Mouse (Mus musculus) heart, adult 11 months (tissue): ENCODE data around the gene Ephb2.

ENCODE experiments used
- DNase-seq: peaks from one replicate; pipeline ENCODE4 v3.0.0; 2022

Ephb2 gene

GRCm38 (mm10) chr4:136697325-136697724, 138.5 kb downstream of the Ephb2 start:
- DNase-seq = no peak

- DNase-seq = no peak
These were observed 139.3 kb downstream of the Ephb2 start for GRCm38 (mm10) chr4:136696381-136696925.

- no peak for DNase-seq
These were observed 140.1 kb downstream of the Ephb2 start for GRCm38 (mm10) chr4:136695696-136696095.

GRCm38 (mm10) chr4:136690034-136690433, 145.8 kb downstream of the Ephb2 start:
- DNase-seq = no peak

- no peak for DNase-seq
These were observed 147.7 kb downstream of the Ephb2 start for GRCm38 (mm10) chr4:136688113-136688512.

GRCm38 (mm10) chr4:136685431-136685869, 150.3 kb downstream of the Ephb2 start:
- DNase-seq = no peak

GRCm38 (mm10) chr4:136684485-136684884, 151.3 kb downstream of the Ephb2 start:
- DNase-seq = no peak

- DNase-seq = no peak
These were observed 155.1 kb downstream of the Ephb2 start for GRCm38 (mm10) chr4:136680641-136681040.

GRCm38 (mm10) chr4:136679221-136679620, 156.6 kb downstream of the Ephb2 start:
- DNase-seq = no peak

GRCm38 (mm10) chr4:136678480-136678879, 157.3 kb downstream of the Ephb2 start:
- DNase-seq = peak; percentile 96

- DNase-seq = no peak
These were observed 160.3 kb downstream of the Ephb2 start for GRCm38 (mm10) chr4:136675439-136675838.

GRCm38 (mm10) chr4:136672335-136673090, 163.3 kb downstream of the Ephb2 start:
- no peak for DNase-seq

GRCm38 (mm10) chr4:136667757-136668156, 168.0 kb downstream of the Ephb2 start:
- DNase-seq = no peak

- no peak for DNase-seq
These were observed 169.8 kb downstream of the Ephb2 start for GRCm38 (mm10) chr4:136666002-136666401.

GRCm38 (mm10) chr4:136665068-136665467, 170.7 kb downstream of the Ephb2 start:
- DNase-seq = no peak

GRCm38 (mm10) chr4:136657914-136658313, 177.9 kb downstream of the Ephb2 start:
- no peak for DNase-seq

GRCm38 (mm10) chr4:136653692-136654234, 182.0 kb downstream of the Ephb2 start:
- no peak for DNase-seq

- no peak for DNase-seq
These were observed 182.8 kb downstream of the Ephb2 start for GRCm38 (mm10) chr4:136653019-136653418.

GRCm38 (mm10) chr4:136652528-136652910, 183.3 kb downstream of the Ephb2 start:
- no peak for DNase-seq

- DNase-seq = no peak
These were observed 183.8 kb downstream of the Ephb2 start for GRCm38 (mm10) chr4:136651882-136652527.

- no peak for DNase-seq
These were observed 184.4 kb downstream of the Ephb2 start for GRCm38 (mm10) chr4:136651357-136651811.

- DNase-seq = no peak
These were observed 185.5 kb downstream of the Ephb2 start for GRCm38 (mm10) chr4:136650261-136650660.

- no peak for DNase-seq
These were observed 186.2 kb downstream of the Ephb2 start for GRCm38 (mm10) chr4:136649480-136650196.
